Mouse (Mus musculus) heart, adult 2 months (tissue): ENCODE results near the gene Gpatch2. TPM values are rescaled to one million over a fixed set of nuclear protein-coding genes. Genes with fewer than 3 reads are reported as not detected.

Experiments
- DNase-seq, 2 experiments: peaks; one replicate each; pipeline ENCODE4 v3.0.0; 2021
- H3K27ac ChIP-seq: fragments of 200-600 bp; 2 replicates; pipeline ENCODE4 v1.8.1; 2022
- H3K27me3 ChIP-seq: fragments of 200-500 bp; 2 replicates; pipeline ENCODE4 v1.6.1; 2012; ENCODE audit warnings: mild to moderate bottlenecking, low read length, inconsistent platforms, mixed read lengths; ENCODE audit not compliant: control insufficient read depth, insufficient read depth
- H3K36me3 ChIP-seq: fragments of 200-500 bp; 2 replicates; pipeline ENCODE4 v1.6.1; 2012; ENCODE audit warnings: low read length, inconsistent platforms; ENCODE audit not compliant: control insufficient read depth, insufficient read depth
- H3K4me1 ChIP-seq: fragments of 200-500 bp; 2 replicates; pipeline ENCODE4 v1.6.1; 2011; ENCODE audit warnings: low read length; ENCODE audit not compliant: control insufficient read depth, insufficient read depth
- H3K4me3 ChIP-seq: fragments of 200-600 bp; 2 replicates; pipeline ENCODE4 v1.8.1; 2022
- H3K79me2 ChIP-seq: fragments of 200-500 bp; replicated peaks from 2 replicates; pipeline ENCODE4 v1.6.1; 2012; ENCODE audit warnings: mild to moderate bottlenecking, inconsistent platforms, low read length, moderate library complexity, mixed read lengths; ENCODE audit not compliant: control insufficient read depth, insufficient read depth
- H3K9ac ChIP-seq: fragments of 200-500 bp; 2 replicates; pipeline ENCODE4 v1.6.1; 2012; ENCODE audit warnings: low read depth, mild to moderate bottlenecking, control low read depth, inconsistent platforms, low read length, mixed read lengths
- CTCF ChIP-seq: fragments of 200-600 bp; IDR thresholded peaks from 2 replicates; pipeline ENCODE4 v1.8.1; 2022; ENCODE audit warnings: antibody characterized with exemption, mild to moderate bottlenecking, moderate library complexity
- EP300 ChIP-seq: fragments of 200-500 bp; IDR thresholded peaks from 2 replicates; pipeline ENCODE4 v1.6.1; 2011; ENCODE audit warnings: low read depth, low read length, control low read depth; ENCODE audit not compliant: insufficient read depth
- POLR2A ChIP-seq: fragments of 200-500 bp; IDR thresholded peaks from 2 replicates; pipeline ENCODE4 v1.6.1; 2011; ENCODE audit warnings: mild to moderate bottlenecking, low read depth, low read length, control low read depth; ENCODE audit not compliant: insufficient read depth
- WGBS: fragments of 180-500 bp; shearing (Covaris S2); methylation state at CpG from one replicate; pipeline ENCODE4 v1.1.7; 2018; 5-methylcytosine and 5-hydroxymethylcytosine counted together
- intact Hi-C: fragments of 180-260 bp; cut with DNase I; formaldehyde crosslinking; loops from one replicate; pipeline ENCODE4 v1.15.1; 2025
- polyA plus RNA-seq: library from polyadenylated mRNA; depleted of rRNA; stranded (reverse); fragments of >200 nt; gene quantifications from 2 replicates; pipeline ENCODE4 v1.2.3, GENCODE M21; 2012
- total RNA-seq, 2 experiments: library from RNA; stranded (reverse); gene quantifications; 2 replicates each; pipeline ENCODE4 v1.2.3; 2021

The Gpatch2 gene
- total and polyA plus RNA-seq, 3 experiments = 5.9 to 10.5 (median 10.1) TPM

DNA sequence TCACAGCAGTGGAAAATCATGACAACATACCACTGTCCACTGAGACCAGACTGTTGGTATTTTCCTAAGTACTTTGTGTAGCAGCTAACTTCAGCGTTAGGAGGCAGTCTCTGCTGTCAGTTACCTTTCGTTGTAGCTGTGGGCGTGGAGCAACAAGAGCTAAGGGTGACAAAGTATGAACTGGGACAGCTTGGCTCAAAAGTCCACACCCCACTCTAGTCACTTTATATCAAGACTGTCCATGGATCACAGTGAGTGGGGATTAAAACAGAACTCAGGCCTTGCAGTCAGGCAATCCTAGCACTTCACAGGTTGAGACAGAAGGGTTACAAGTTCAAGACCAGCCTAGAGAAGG lies 77.1 kb downstream of the Gpatch2 start:
- DNase-seq = no peak
- Histone ChIP-seq H3K36me3 (no peaks in the 10 kb centered on the region), H3K4me1 (peaks cover 4% of the 10 kb centered on the region), H3K4me3 (no peak overlapping the region), H3K9ac (no peak overlapping the region), H3K79me2 (no peaks in the 10 kb centered on the region), H3K27ac (no peak overlapping the region), H3K27me3 (no peaks in the 10 kb centered on the region)
- 88% methylated on average over 3 of the region's 3 CpGs for WGBS
- no peak for TF ChIP-seq EP300
- TF ChIP-seq CTCF = no peak
- TF ChIP-seq POLR2A = no peak
- intact Hi-C loops = no loop called here

DNA sequence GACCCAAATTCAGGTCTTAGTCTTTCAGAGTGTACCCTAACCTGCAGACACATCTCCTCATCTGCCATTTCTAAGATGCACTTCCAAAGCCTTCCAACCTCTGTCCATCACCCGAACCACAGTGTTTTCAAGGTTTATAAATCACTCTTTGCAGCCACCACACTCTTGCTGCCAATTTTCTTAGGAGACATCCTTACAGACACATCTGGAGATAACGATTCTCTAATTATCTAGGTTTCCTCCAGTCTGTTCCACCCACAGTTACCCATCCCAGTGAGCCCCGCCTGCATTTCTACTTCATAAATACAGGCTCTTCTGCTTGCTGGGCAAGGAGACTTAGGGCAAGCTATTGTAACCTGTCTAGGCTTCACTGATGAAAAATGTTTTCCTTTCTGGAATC lies 77.9 kb downstream of the Gpatch2 start:
- intact Hi-C loops = no loop called here
- Histone ChIP-seq H3K36me3 (no peaks in the 10 kb centered on the region), H3K27ac (no peak overlapping the region), H3K27me3 (no peaks in the 10 kb centered on the region), H3K4me1 (peaks cover 4% of the 10 kb centered on the region), H3K9ac (no peak overlapping the region), H3K4me3 (no peak overlapping the region), H3K79me2 (no peaks in the 10 kb centered on the region)
- 64% methylated on average over 3 of the region's 3 CpGs for WGBS
- TF ChIP-seq CTCF = no peak
- TF ChIP-seq POLR2A = no peak
- no peak for TF ChIP-seq EP300
- no peak for DNase-seq

- Histone ChIP-seq H3K27ac (no peak overlapping the region), H3K79me2 (no peaks in the 10 kb centered on the region), H3K36me3 (no peaks in the 10 kb centered on the region), H3K27me3 (no peaks in the 10 kb centered on the region), H3K4me1 (peaks cover 4% of the 10 kb centered on the region), H3K4me3 (no peak overlapping the region), H3K9ac (no peak overlapping the region)
- TF ChIP-seq CTCF (no peak), EP300 (no peak), POLR2A (no peak)
- WGBS = 50% methylated on average over 5 of the region's 5 CpGs
- intact Hi-C loops = no loop called here
- DNase-seq = no peak
Observed at GRCm38 (mm10) chr1:187294522-187294921, 79.2 kb downstream of the Gpatch2 start.

- intact Hi-C loops = no loop called here
- 97% methylated on average over 6 of the region's 6 CpGs for WGBS
- peaks cover 4% of the 10 kb centered on the region for H3K4me1 ChIP-seq
- H3K79me2 ChIP-seq = no peaks in the 10 kb centered on the region
- H3K27ac ChIP-seq = no peak overlapping the region
- DNase-seq = no peak
- no peaks in the 10 kb centered on the region for H3K27me3 ChIP-seq
- no peak overlapping the region for H3K4me3 ChIP-seq
- TF ChIP-seq EP300 = no peak
- no peak for TF ChIP-seq CTCF
- TF ChIP-seq POLR2A = no peak
- H3K36me3 ChIP-seq = no peaks in the 10 kb centered on the region
- no peak overlapping the region for H3K9ac ChIP-seq
Observed at GRCm38 (mm10) chr1:187295038-187295559, 79.8 kb downstream of the Gpatch2 start.

- Histone ChIP-seq H3K27me3 (no peaks in the 10 kb centered on the region), H3K79me2 (no peaks in the 10 kb centered on the region), H3K36me3 (no peaks in the 10 kb centered on the region), H3K4me3 (no peak overlapping the region), H3K9ac (no peak overlapping the region), H3K27ac (no peak overlapping the region), H3K4me1 (peaks cover 4% of the 10 kb centered on the region)
- no peak for DNase-seq
- WGBS = 85% methylated on average over 1 of the region's 1 CpGs
- intact Hi-C loops = no loop called here
- TF ChIP-seq EP300 = no peak
- no peak for TF ChIP-seq POLR2A
- no peak for TF ChIP-seq CTCF
Observed at GRCm38 (mm10) chr1:187295711-187296110, 80.4 kb downstream of the Gpatch2 start.

- Histone ChIP-seq H3K79me2 (no peaks in the 10 kb centered on the region), H3K4me3 (no peak overlapping the region), H3K36me3 (no peaks in the 10 kb centered on the region), H3K27me3 (no peaks in the 10 kb centered on the region), H3K4me1 (no peaks in the 10 kb centered on the region), H3K9ac (no peak overlapping the region), H3K27ac (no peak overlapping the region)
- WGBS = 83% methylated on average over 4 of the region's 4 CpGs
- intact Hi-C loops = no loop called here
- no peak for TF ChIP-seq EP300
- no peak for TF ChIP-seq POLR2A
- no peak for TF ChIP-seq CTCF
- no peak for DNase-seq
Observed at GRCm38 (mm10) chr1:187299236-187299635, 83.9 kb downstream of the Gpatch2 start.
